Mouse (Mus musculus) ES-E14 (cell line): ENCODE data around the gene 4930519G04Rik.

Experiments used
- CHD2 ChIP-seq: IDR thresholded peaks from 2 replicates; pipeline ENCODE4 v1.6.1; 2014; ENCODE audit warnings: mild to moderate bottlenecking, low read depth, low read length, inconsistent platforms
- MAFK ChIP-seq: IDR thresholded peaks from 2 replicates; pipeline ENCODE4 v1.6.1; 2014; ENCODE audit warnings: mild to moderate bottlenecking, low read depth, low read length, inconsistent platforms; ENCODE audit not compliant: insufficient read depth
- ZC3H11A ChIP-seq: IDR thresholded peaks from 2 replicates; pipeline ENCODE4 v1.6.1; 2012; ENCODE audit warnings: low read depth, mild to moderate bottlenecking, inconsistent platforms, low read length, borderline replicate concordance

DNA sequence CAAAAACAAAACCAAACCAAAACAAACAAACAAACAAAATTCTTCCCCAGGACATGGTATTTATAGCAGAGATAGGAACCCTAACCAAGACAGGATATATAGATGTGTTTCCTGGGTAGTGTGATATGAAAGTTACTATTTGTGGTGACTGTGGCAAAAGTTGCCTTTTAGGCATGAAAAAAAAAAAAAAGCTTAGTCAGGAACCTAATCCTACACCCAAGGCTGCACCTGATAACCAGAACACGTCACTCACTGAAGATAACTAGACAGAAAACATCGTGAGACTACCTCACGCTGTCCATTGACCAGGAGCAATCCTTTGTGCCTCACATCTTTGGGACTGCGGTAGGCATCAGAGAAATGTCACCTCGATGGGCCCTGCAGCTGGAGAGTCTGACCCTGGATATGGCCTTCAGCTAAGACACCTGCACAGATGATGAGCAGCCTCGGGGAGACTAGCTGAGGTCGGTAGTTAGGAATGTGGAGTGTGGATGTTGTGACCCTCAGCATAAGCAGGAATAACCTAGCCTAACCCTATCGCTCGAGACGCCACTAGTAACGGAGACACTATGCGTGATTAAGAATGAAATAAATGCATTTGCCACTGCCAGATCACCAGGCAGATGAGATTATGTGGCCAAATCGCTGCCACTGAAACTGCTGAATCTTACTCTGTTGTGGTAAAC lies 43.4 kb downstream of the 4930519G04Rik start, which contains the start of gene Oasl2:
- TF ChIP-seq CHD2 (no peak), MAFK (no peak), ZC3H11A (no peak)
